Mouse (Mus musculus): ENCODE measurements around the gene Ihh. TPM values are rescaled to one million over a fixed set of nuclear protein-coding genes. Genes with fewer than 3 reads are reported as not detected.

The Ihh gene
- polyA plus RNA-seq, 1 experiment from 2014 or later, result 19.0 TPM

GRCm38 (mm10) chr1:74967962-74968580, 16.6 kb upstream of the Ihh start:
- H3K27ac ChIP-seq (ENCODE audit: low read length), result 0 out of 2 replicates have a peak overlapping the region, but pooled peaks have one; percentile 31
- ATAC-seq (ENCODE audit: insufficient read depth, low FRiP score), result peak; percentile 35; the same call in 1 of the 2 replicates
- WGBS, result 31% methylated on average over 8 of the region's 8 CpGs

GRCm38 (mm10) chr1:74964494-74965215, 13.2 kb upstream of the Ihh start:
- Histone ChIP-seq H3K36me3 (ENCODE audit: control insufficient read depth, insufficient read depth, low read length) (no peaks in the 10 kb centered on the region), H3K27ac (ENCODE audit: low read length) (peak overlapping the region; percentile 86), H3K27me3 (ENCODE audit: control insufficient read depth, insufficient read depth, low read length) (no peaks in the 10 kb centered on the region), H3K4me1 (ENCODE audit: control insufficient read depth, insufficient read depth, low read length) (peaks cover 22% of the 10 kb centered on the region), H3K9me3 (replicated peaks; ENCODE audit: control insufficient read depth, low read length) (no peaks in the 10 kb centered on the region), H3K9ac (ENCODE audit: low read length) (peak overlapping the region; percentile 67), H3K4me2 (ENCODE audit: low read depth, low read length) (peak overlapping the region; percentile 59), H3K4me3 (replicated peaks; ENCODE audit: low read length) (peak overlapping the region; percentile 37)
- 4% methylated on average over 16 of the region's 16 CpGs for WGBS
- ATAC-seq (ENCODE audit: insufficient read depth, low FRiP score), result peak; percentile 33

More at GRCm38 (mm10) chr1:74967962-74968580, 16.6 kb upstream of the Ihh start:
- peaks cover 20% of the 10 kb centered on the region for H3K4me1 ChIP-seq (ENCODE audit: control insufficient read depth, insufficient read depth, low read length)
- H3K27me3 ChIP-seq (ENCODE audit: control insufficient read depth, insufficient read depth, low read length), result no peaks in the 10 kb centered on the region
- H3K4me3 ChIP-seq (replicated peaks; ENCODE audit: low read length), result no peak overlapping the region
- no peaks in the 10 kb centered on the region for H3K9me3 ChIP-seq (replicated peaks; ENCODE audit: control insufficient read depth, low read length)
- no peak overlapping the region for H3K4me2 ChIP-seq (ENCODE audit: low read depth, low read length)
- H3K36me3 ChIP-seq (ENCODE audit: control insufficient read depth, insufficient read depth, low read length), result no peaks in the 10 kb centered on the region
- no peak overlapping the region for H3K9ac ChIP-seq (ENCODE audit: low read length)

GRCm38 (mm10) chr1:74962853-74963227, 11.4 kb upstream of the Ihh start:
- H3K9ac ChIP-seq (ENCODE audit: low read length), result no peak overlapping the region
- no peak; the same call in none of the 2 replicates for ATAC-seq (ENCODE audit: insufficient read depth, low FRiP score)
- no peaks in the 10 kb centered on the region for H3K27me3 ChIP-seq (ENCODE audit: control insufficient read depth, insufficient read depth, low read length)
- peak overlapping the region; percentile 44 for H3K4me2 ChIP-seq (ENCODE audit: low read depth, low read length)
- H3K27ac ChIP-seq (ENCODE audit: low read length), result peak overlapping the region; percentile 90
- H3K36me3 ChIP-seq (ENCODE audit: control insufficient read depth, insufficient read depth, low read length), result no peaks in the 10 kb centered on the region
- H3K4me1 ChIP-seq (ENCODE audit: control insufficient read depth, insufficient read depth, low read length), result peaks cover 19% of the 10 kb centered on the region
- H3K4me3 ChIP-seq (replicated peaks; ENCODE audit: low read length), result peak overlapping the region; percentile 18
- WGBS, result 60% methylated on average over 5 of the region's 5 CpGs
- no peaks in the 10 kb centered on the region for H3K9me3 ChIP-seq (replicated peaks; ENCODE audit: control insufficient read depth, low read length)

GRCm38 (mm10) chr1:74962126-74962852, 10.8 kb upstream of the Ihh start:
- 51% methylated on average over 5 of the region's 5 CpGs for WGBS
- Histone ChIP-seq H3K4me3 (replicated peaks; ENCODE audit: low read length) (no peak overlapping the region; the same call in 1 of the 2 replicates), H3K27me3 (ENCODE audit: control insufficient read depth, insufficient read depth, low read length) (no peaks in the 10 kb centered on the region), H3K27ac (ENCODE audit: low read length) (peak overlapping the region; percentile 90), H3K9ac (ENCODE audit: low read length) (peak overlapping the region; percentile 29; the same call in 1 of the 2 replicates), H3K36me3 (ENCODE audit: control insufficient read depth, insufficient read depth, low read length) (no peaks in the 10 kb centered on the region), H3K4me2 (ENCODE audit: low read depth, low read length) (peak overlapping the region; percentile 44; the same call in 1 of the 2 replicates), H3K4me1 (ENCODE audit: control insufficient read depth, insufficient read depth, low read length) (peaks cover 13% of the 10 kb centered on the region), H3K9me3 (replicated peaks; ENCODE audit: control insufficient read depth, low read length) (no peaks in the 10 kb centered on the region)
- ATAC-seq (ENCODE audit: insufficient read depth, low FRiP score), result peak; percentile 66

- Histone ChIP-seq H3K4me2 (ENCODE audit: low read depth, low read length) (0 out of 2 replicates have a peak overlapping the region, but pooled peaks have one; percentile 31), H3K4me1 (ENCODE audit: control insufficient read depth, insufficient read depth, low read length) (peaks cover 12% of the 10 kb centered on the region), H3K27ac (ENCODE audit: low read length) (peak overlapping the region; percentile 90), H3K4me3 (replicated peaks; ENCODE audit: low read length) (no peak overlapping the region), H3K9ac (ENCODE audit: low read length) (no peak overlapping the region), H3K27me3 (ENCODE audit: control insufficient read depth, insufficient read depth, low read length) (no peaks in the 10 kb centered on the region), H3K9me3 (replicated peaks; ENCODE audit: control insufficient read depth, low read length) (no peaks in the 10 kb centered on the region), H3K36me3 (ENCODE audit: control insufficient read depth, insufficient read depth, low read length) (no peaks in the 10 kb centered on the region)
- 74% methylated on average over 7 of the region's 7 CpGs for WGBS
- ATAC-seq (ENCODE audit: insufficient read depth, low FRiP score), result peak; percentile 68
Measured at GRCm38 (mm10) chr1:74961722-74962121, 10.2 kb upstream of the Ihh start.

- Histone ChIP-seq H3K4me2 (ENCODE audit: low read depth, low read length) (0 out of 2 replicates have a peak overlapping the region, but pooled peaks have one; percentile 1), H3K4me1 (ENCODE audit: control insufficient read depth, insufficient read depth, low read length) (peaks cover 9% of the 10 kb centered on the region), H3K4me3 (replicated peaks; ENCODE audit: low read length) (no peak overlapping the region), H3K27me3 (ENCODE audit: control insufficient read depth, insufficient read depth, low read length) (0 out of 2 replicates have a peak, but pooled peaks cover 4% of the 10 kb centered on the region), H3K9me3 (replicated peaks; ENCODE audit: control insufficient read depth, low read length) (no peaks in the 10 kb centered on the region), H3K36me3 (ENCODE audit: control insufficient read depth, insufficient read depth, low read length) (no peaks in the 10 kb centered on the region), H3K9ac (ENCODE audit: low read length) (no peak overlapping the region), H3K27ac (ENCODE audit: low read length) (peak overlapping the region; percentile 71)
- WGBS, result 68% methylated on average over 7 of the region's 7 CpGs
- no peak; the same call in 1 of the 2 replicates for ATAC-seq (ENCODE audit: insufficient read depth, low FRiP score)
Measured at GRCm38 (mm10) chr1:74960059-74960458, 8.6 kb upstream of the Ihh start.

- peak overlapping the region; percentile 64 for H3K4me2 ChIP-seq (ENCODE audit: low read depth, low read length)
- H3K27ac ChIP-seq (ENCODE audit: low read length), result peak overlapping the region; percentile 84
- peaks cover 80% of the 10 kb centered on the region for H3K27me3 ChIP-seq (ENCODE audit: control insufficient read depth, insufficient read depth, low read length)
- peaks cover 12% of the 10 kb centered on the region for H3K4me1 ChIP-seq (ENCODE audit: control insufficient read depth, insufficient read depth, low read length)
- no peaks in the 10 kb centered on the region for H3K36me3 ChIP-seq (ENCODE audit: control insufficient read depth, insufficient read depth, low read length)
- WGBS, result 2% methylated on average over 82 of the region's 84 CpGs
- no peaks in the 10 kb centered on the region for H3K9me3 ChIP-seq (replicated peaks; ENCODE audit: control insufficient read depth, low read length)
- peak overlapping the region; percentile 46 for H3K4me3 ChIP-seq (replicated peaks; ENCODE audit: low read length)
- H3K9ac ChIP-seq (ENCODE audit: low read length), result peak overlapping the region; percentile 70
- ATAC-seq (ENCODE audit: insufficient read depth, low FRiP score), result peak; percentile 14; the same call in 1 of the 2 replicates
Measured at GRCm38 (mm10) chr1:74950576-74951490, 639 bp downstream of the Ihh start.

GRCm38 (mm10) chr1:74950066-74950465, 1.4 kb downstream of the Ihh start:
- Histone ChIP-seq H3K4me1 (ENCODE audit: control insufficient read depth, insufficient read depth, low read length) (peaks cover 12% of the 10 kb centered on the region), H3K9ac (ENCODE audit: low read length) (peak overlapping the region; percentile 70), H3K36me3 (ENCODE audit: control insufficient read depth, insufficient read depth, low read length) (no peaks in the 10 kb centered on the region), H3K27me3 (ENCODE audit: control insufficient read depth, insufficient read depth, low read length) (peaks cover 75% of the 10 kb centered on the region), H3K27ac (ENCODE audit: low read length) (peak overlapping the region; percentile 84), H3K9me3 (replicated peaks; ENCODE audit: control insufficient read depth, low read length) (no peaks in the 10 kb centered on the region), H3K4me3 (replicated peaks; ENCODE audit: low read length) (peak overlapping the region; percentile 46), H3K4me2 (ENCODE audit: low read depth, low read length) (peak overlapping the region; percentile 64; the same call in 1 of the 2 replicates)
- no peak for ATAC-seq (ENCODE audit: insufficient read depth, low FRiP score)
- 6% methylated on average over 16 of the region's 16 CpGs for WGBS
